In genomic region chr12:37108819-37109473, GRCm38 (mm10) we compare ENCODE assay signal across 7 mouse cellular contexts. TPM values are rescaled to one million over a fixed set of nuclear protein-coding genes. Genes with fewer than 3 reads are reported as not detected.
DNase-seq lines count a peak whose midpoint lies in the region; ATAC-seq and TF ChIP-seq lines count a peak whose summit lies in the region.

No protein-coding gene starts in this region.

- peak overlapping the region; percentile 60 for H3K4me3 ChIP-seq in embryonic facial prominence, embryonic 14.5 days (ENCODE audit: low read depth, low read length)
- peak overlapping the region; percentile 64 for H3K4me3 ChIP-seq in heart, adult 2 months
- H3K4me3 ChIP-seq in intestine, postnatal 0 days (ENCODE audit: low read depth, low read length), result peak overlapping the region; percentile 40
- H3K4me3 ChIP-seq in midbrain, embryonic 11.5 days (ENCODE audit: low read depth, low read length), result peak overlapping the region; percentile 34

- peak overlapping the region; percentile 84 for H3K4me2 ChIP-seq in embryonic facial prominence, embryonic 14.5 days (ENCODE audit: low read depth, low read length)
- peak overlapping the region; percentile 64 for H3K4me2 ChIP-seq in intestine, postnatal 0 days (replicated peaks; ENCODE audit: low read depth)
- peak overlapping the region; percentile 62 for H3K4me2 ChIP-seq in midbrain, embryonic 11.5 days

- no peaks in the 10 kb centered on the region for H3K36me3 ChIP-seq in embryonic facial prominence, embryonic 14.5 days (ENCODE audit: control insufficient read depth, insufficient read depth, low read length)
- H3K36me3 ChIP-seq in heart, adult 2 months (ENCODE audit: control insufficient read depth, insufficient read depth, low read length), result no peaks in the 10 kb centered on the region
- no peaks in the 10 kb centered on the region for H3K36me3 ChIP-seq in intestine, postnatal 0 days (ENCODE audit: control insufficient read depth, insufficient read depth)
- H3K36me3 ChIP-seq in midbrain, embryonic 11.5 days (ENCODE audit: control insufficient read depth, insufficient read depth, low read length), result no peaks in the 10 kb centered on the region

- DNase-seq in ovary, postnatal 10 days (ENCODE audit: low spot score), result peak; percentile 5
- no peak for DNase-seq in ovary, adult 18-20 months (ENCODE audit: low spot score)
- DNase-seq in embryonic facial prominence, embryonic 14.5 days (ENCODE audit: low spot score), result peak; percentile 24
- peak; percentile 39 to 69 for DNase-seq in heart, adult 2 months
- DNase-seq in midbrain, embryonic 11.5 days (ENCODE audit: low spot score, missing footprints), result peak; percentile 93

- TF ChIP-seq EP300 in heart, adult 2 months (IDR thresholded peaks at IDR 0.05; ENCODE audit: insufficient read depth, low read depth, low read length), result no peak

- H3K4me1 ChIP-seq in embryonic facial prominence, embryonic 14.5 days (ENCODE audit: control insufficient read depth, insufficient read depth, low read length), result peaks cover 7% of the 10 kb centered on the region
- H3K4me1 ChIP-seq in heart, adult 2 months (ENCODE audit: control insufficient read depth, insufficient read depth, low read length), result no peaks in the 10 kb centered on the region
- H3K4me1 ChIP-seq in intestine, postnatal 0 days (replicated peaks; ENCODE audit: control insufficient read depth, insufficient read depth, low read length), result no peaks in the 10 kb centered on the region
- H3K4me1 ChIP-seq in midbrain, embryonic 11.5 days (ENCODE audit: control insufficient read depth, insufficient read depth, low read length), result peaks cover 4% of the 10 kb centered on the region; the same call in 1 of the 2 replicates

- H3K9ac ChIP-seq in embryonic facial prominence, embryonic 14.5 days (ENCODE audit: low read depth, low read length), result peak overlapping the region; percentile 66
- peak overlapping the region; percentile 89 for H3K9ac ChIP-seq in heart, adult 2 months (ENCODE audit: low read depth, low read length)
- H3K9ac ChIP-seq in intestine, postnatal 0 days (ENCODE audit: low read depth, low read length), result no peak overlapping the region
- H3K9ac ChIP-seq in midbrain, embryonic 11.5 days (ENCODE audit: low read length), result 0 out of 2 replicates have a peak overlapping the region, but pooled peaks have one; percentile 9

- TF ChIP-seq POLR2A in heart, adult 2 months (IDR thresholded peaks at IDR 0.05; ENCODE audit: insufficient read depth, low read depth, low read length), result no peak

- no peaks in the 10 kb centered on the region for H3K9me3 ChIP-seq in embryonic facial prominence, embryonic 14.5 days (ENCODE audit: control insufficient read depth, low read length)
- no peaks in the 10 kb centered on the region for H3K9me3 ChIP-seq in intestine, postnatal 0 days (ENCODE audit: control insufficient read depth)
- H3K9me3 ChIP-seq in midbrain, embryonic 11.5 days (ENCODE audit: control insufficient read depth, low read length), result no peaks in the 10 kb centered on the region

- under 1% methylated on average over 29 of the region's 29 CpGs for WGBS in embryonic facial prominence, embryonic 14.5 days
- under 1% methylated on average over 29 of the region's 29 CpGs for WGBS in heart, adult 2 months
- 1% methylated on average over 29 of the region's 29 CpGs for WGBS in intestine, postnatal 0 days
- under 1% methylated on average over 29 of the region's 29 CpGs for WGBS in midbrain, embryonic 11.5 days

- peak overlapping the region; percentile 50; the same call in 1 of the 2 replicates for H3K27ac ChIP-seq in embryonic facial prominence, embryonic 14.5 days (replicated peaks; ENCODE audit: low read depth, low read length)
- peak overlapping the region; percentile 90 for H3K27ac ChIP-seq in heart, adult 2 months
- H3K27ac ChIP-seq in intestine, postnatal 0 days (ENCODE audit: low read depth, low read length), result no peak overlapping the region
- no peak overlapping the region for H3K27ac ChIP-seq in midbrain, embryonic 11.5 days (ENCODE audit: low read depth, low read length)

- ATAC-seq in embryonic facial prominence, embryonic 14.5 days (ENCODE audit: low read depth), result peak; percentile 55
- no peak for ATAC-seq in intestine, postnatal 0 days
- peak; percentile 78 for ATAC-seq in midbrain, embryonic 11.5 days (ENCODE audit: low FRiP score)
- ATAC-seq in megakaryocyte, adult 5-6 weeks (ENCODE audit: poor library complexity, severe bottlenecking), result no peak

- TF ChIP-seq CTCF in heart, adult 2 months (IDR thresholded peaks at IDR 0.05), result no peak
- TF ChIP-seq CTCF in intestine, postnatal 0 days (IDR thresholded peaks at IDR 0.05; ENCODE audit: low read depth), result no peak

- no peaks in the 10 kb centered on the region for H3K79me2 ChIP-seq in heart, adult 2 months (replicated peaks; ENCODE audit: control insufficient read depth, insufficient read depth, low read length)

- peaks cover 30% of the 10 kb centered on the region for H3K27me3 ChIP-seq in embryonic facial prominence, embryonic 14.5 days (replicated peaks; ENCODE audit: control insufficient read depth, insufficient read depth, low read length)
- no peaks in the 10 kb centered on the region for H3K27me3 ChIP-seq in heart, adult 2 months (ENCODE audit: control insufficient read depth, insufficient read depth, low read length)
- H3K27me3 ChIP-seq in intestine, postnatal 0 days (replicated peaks; ENCODE audit: control insufficient read depth, insufficient read depth, low read length), result peaks cover 33% of the 10 kb centered on the region
- peaks cover 36% of the 10 kb centered on the region for H3K27me3 ChIP-seq in midbrain, embryonic 11.5 days (ENCODE audit: control insufficient read depth, insufficient read depth, low read length)

- intact Hi-C loops in heart, adult 2 months (cut with DNase I), result loop anchor here (1.0 to 5.0 kb wide), 4 partner anchors 58 to 390 kb away; no protein-coding TSS in a partner anchor

RNA-seq across cellular contexts. Expression of gene Meox2, which starts 0.6 kb away (rescaled TPM):
- 24.2 and 24.6 TPM in 2 replicates for polyA plus RNA-seq in embryonic facial prominence, embryonic 14.5 days (2014; fragmentation: Nextera tagmentation; extraction: Ambion mirVana)
- total RNA-seq in heart, adult 2 months (2021), result 10 to 100 TPM in 1 of 2 experiments, 1 to 10 TPM in 1; 7.3 to 13.4 TPM
- polyA plus RNA-seq in heart, adult 2 months (2012; rRNA removed), result 10.2 and 12.1 TPM in 2 replicates
- 1.0 and 1.6 TPM in 2 replicates for polyA plus RNA-seq in intestine, postnatal 0 days (2015; fragmentation: Nextera tagmentation; extraction: Ambion mirVana)
- 0.92 and 0.98 TPM in 2 replicates for polyA plus RNA-seq in midbrain, embryonic 11.5 days (2014; fragmentation: Nextera tagmentation; extraction: Ambion mirVana)
- not detected in 2 replicates for total RNA-seq in megakaryocyte, adult 5-6 weeks (2015)
- not detected in 2 replicates for total RNA-seq in megakaryocyte, adult 5-6 weeks (2017)

Comparison
In these comparisons a context has a peak if more than half of its experiments do, and no peak if none do; other contexts are left out.
1. ATAC-seq: peak in embryonic facial prominence, embryonic 14.5 days (single experiment) and midbrain, embryonic 11.5 days (single experiment); none in intestine, postnatal 0 days (single experiment) and megakaryocyte, adult 5-6 weeks (single experiment).
2. H3K27ac ChIP-seq: peak in embryonic facial prominence, embryonic 14.5 days (single experiment) and heart, adult 2 months (single experiment); none in intestine, postnatal 0 days (single experiment) and midbrain, embryonic 11.5 days (single experiment).
3. Peak in every context shown above with its lines, with median percentiles within 50 percentile points of each other: H3K4me2 ChIP-seq and H3K4me3 ChIP-seq.